Mouse (Mus musculus): Measurements from ENCODE around the gene Pxmp2.

GRCm38 (mm10) chr5:110276910-110277309, 9.1 kb downstream of the Pxmp2 start:
- TF ChIP-seq EP300 (IDR thresholded peaks at IDR 0.05; ENCODE audit: low read depth) (no peak), CTCF (IDR thresholded peaks at IDR 0.05; ENCODE audit: low read depth) (no peak)
